Mouse (Mus musculus): ENCODE measurements around the gene Fam193b. TPM values are rescaled to one million over a fixed set of nuclear protein-coding genes. Genes with fewer than 3 reads are reported as not detected.
"Not testable (repeated sequence)": the region's sequence is repeated elsewhere in the genome, so short reads cannot be mapped to it uniquely, and the experiment has no call there.

Gene Fam193b
- polyA plus RNA-seq, 1 experiment = 97.9 TPM

GRCm38 (mm10) chr13:55571977-55572376 is 1.1 kb upstream of the Fam193b start:
- DNase-seq (ENCODE audit: low spot score) = no peak

DNA sequence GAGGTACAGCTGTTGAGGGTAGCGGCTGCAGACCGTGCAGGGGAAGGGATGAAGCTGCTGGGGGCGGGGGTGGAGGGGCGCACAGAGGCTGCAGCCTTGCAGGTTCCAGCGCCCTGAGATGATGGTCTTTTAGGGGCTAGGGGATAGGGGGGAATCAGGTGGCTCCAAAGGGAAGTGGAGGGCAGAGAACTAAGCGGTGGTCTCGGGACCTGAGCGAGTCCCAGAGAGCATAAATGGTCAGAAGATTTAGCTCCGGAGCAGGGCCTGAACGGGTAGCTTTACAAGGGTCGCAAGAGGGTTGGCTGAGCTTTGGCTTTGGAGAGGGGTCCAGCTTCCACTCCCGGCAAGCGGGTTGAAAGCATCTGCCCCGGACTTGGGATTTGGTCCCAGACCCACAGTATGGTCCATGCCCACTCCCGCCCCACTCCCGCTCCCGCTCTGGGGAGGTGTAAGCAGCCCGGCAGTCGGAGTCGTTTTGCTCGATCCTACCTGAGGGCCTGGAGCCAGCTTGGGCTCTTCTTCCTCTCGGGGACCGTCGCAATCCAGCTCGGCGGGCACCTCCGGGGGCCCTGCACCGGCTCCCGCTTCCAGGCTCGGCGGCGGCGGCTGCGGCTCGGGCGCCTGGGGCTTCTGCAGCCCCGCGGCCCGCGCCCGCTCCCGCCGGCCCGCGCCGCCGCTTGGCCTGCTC is 490 bp downstream of the Fam193b start:
- DNase-seq (ENCODE audit: low spot score) = no peak

- no peak for DNase-seq (ENCODE audit: low spot score)
These were observed 1.1 kb downstream of the Fam193b start for GRCm38 (mm10) chr13:55569726-55570285.

GRCm38 (mm10) chr13:55568524-55568923 is 2.4 kb downstream of the Fam193b start:
- not testable (repeated sequence) for DNase-seq (ENCODE audit: low spot score)

GRCm38 (mm10) chr13:55567949-55568348 is 3.0 kb downstream of the Fam193b start:
- DNase-seq (ENCODE audit: low spot score) = no peak

GRCm38 (mm10) chr13:55567001-55567400 is 3.9 kb downstream of the Fam193b start:
- no peak for DNase-seq (ENCODE audit: low spot score)

DNA sequence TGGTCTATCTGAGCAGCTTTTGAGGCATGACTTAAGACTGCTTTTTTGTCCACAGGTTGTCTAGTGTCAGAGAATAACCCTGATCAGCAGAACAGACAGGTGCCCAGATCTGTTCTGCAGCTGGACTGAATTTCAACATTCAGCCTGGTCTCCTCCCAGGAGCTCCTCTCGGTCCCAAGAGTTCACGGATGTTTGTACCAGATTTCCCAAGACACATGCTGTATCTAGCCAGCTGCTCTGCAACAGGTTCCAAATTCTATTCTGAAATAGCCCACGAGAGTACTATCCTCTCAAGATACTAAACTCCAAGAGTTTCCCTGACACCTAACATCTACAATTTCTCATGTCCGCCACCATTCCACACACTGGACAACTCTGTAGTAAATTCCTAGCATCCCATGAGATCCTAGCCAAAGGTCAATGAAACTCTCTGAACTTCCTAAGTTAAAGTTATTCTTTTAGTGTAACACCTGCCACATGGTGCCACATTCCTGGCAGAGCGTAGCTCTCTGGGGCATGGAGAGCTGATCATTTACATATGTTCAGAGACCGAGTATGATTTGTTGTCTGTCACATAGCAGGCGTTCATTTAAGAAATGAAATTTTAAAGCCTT is 7.5 kb downstream of the Fam193b start:
- no peak for DNase-seq (ENCODE audit: low spot score)

DNA sequence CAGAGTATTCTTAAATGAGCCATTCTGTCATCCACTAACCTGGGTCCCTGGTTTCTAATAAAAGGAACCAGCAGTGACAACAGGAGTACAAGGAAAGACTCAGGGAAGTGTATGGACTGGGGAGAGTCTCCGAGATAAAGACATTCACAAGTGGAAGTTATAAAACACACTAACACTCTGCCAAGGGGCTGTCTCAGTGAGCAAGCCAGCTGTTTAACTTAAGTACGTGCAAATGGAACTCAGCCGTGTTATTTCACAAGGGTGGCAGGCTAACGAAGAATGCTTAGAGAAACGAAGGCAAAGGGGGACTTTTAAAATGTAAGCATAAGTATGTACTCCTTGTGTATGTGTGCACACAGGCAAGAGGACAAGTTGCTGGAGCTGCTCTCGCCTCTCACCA is 13.4 kb downstream of the Fam193b start:
- no peak for DNase-seq (ENCODE audit: low spot score)

- no peak for DNase-seq (ENCODE audit: low spot score)
These were observed 15.0 kb downstream of the Fam193b start for GRCm38 (mm10) chr13:55555921-55556320.

- no peak for DNase-seq (ENCODE audit: low spot score)
These were observed 21.9 kb downstream of the Fam193b start for GRCm38 (mm10) chr13:55549061-55549460.

DNA sequence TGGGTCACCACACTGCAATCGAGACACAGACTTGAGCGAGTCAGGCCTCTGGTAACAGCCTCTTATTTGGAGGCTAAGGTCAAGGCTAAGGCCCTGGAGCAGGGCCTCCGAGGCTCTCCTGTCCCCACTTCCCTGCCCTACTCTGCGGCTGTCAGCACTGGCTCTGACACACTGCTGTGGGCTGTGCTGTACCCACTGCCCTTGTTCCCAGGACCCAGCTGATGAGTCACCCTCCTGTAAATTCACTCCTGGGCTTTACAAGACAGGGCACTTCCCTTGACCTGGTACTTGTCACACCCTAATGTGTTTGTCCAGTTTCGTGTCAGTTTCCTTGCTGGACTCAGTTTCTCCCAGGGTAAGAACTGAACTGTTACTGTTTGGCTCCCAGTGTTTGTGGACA is 22.5 kb downstream of the Fam193b start:
- DNase-seq (ENCODE audit: low spot score) = no peak

DNA sequence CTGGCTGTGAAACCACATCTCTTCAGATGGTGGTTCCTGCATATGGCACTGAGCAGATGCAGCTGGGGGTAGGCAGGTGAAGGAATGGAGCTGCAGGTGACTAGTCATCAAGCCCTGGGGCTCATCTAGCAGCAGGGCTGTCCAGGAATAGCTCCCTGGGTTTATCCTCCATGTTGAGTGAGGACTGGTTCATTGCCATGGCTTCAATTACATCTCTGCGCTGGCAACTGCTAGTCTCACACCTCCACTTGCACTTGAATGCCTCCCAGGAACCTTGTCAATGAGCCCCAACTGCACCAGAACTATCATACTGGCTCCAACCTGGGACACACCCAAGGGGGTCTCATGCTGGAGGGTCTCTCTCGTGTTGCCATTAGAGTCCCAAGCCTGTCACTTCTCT is 23.0 kb downstream of the Fam193b start:
- DNase-seq (ENCODE audit: low spot score) = no peak

DNA sequence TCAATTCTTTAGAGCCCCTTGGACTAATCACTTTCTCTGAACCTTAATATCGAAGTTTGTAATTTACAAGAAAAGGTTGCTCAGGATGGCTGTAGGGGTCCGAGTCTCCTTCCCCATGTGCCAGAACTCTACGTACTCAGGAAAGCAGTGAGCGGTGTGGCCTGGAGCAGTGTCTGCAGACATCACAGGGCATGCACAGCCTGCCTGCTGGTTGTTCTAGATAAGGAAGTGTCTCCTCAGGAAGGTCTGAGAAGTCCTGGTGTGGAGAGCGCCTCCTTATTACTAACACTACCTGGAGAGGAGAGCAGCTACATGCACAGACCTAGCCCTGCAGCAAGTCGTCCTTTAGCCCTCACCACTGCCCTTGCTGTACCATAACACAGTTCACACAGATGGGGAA is 26.1 kb downstream of the Fam193b start:
- DNase-seq (ENCODE audit: low spot score) = no peak

DNA sequence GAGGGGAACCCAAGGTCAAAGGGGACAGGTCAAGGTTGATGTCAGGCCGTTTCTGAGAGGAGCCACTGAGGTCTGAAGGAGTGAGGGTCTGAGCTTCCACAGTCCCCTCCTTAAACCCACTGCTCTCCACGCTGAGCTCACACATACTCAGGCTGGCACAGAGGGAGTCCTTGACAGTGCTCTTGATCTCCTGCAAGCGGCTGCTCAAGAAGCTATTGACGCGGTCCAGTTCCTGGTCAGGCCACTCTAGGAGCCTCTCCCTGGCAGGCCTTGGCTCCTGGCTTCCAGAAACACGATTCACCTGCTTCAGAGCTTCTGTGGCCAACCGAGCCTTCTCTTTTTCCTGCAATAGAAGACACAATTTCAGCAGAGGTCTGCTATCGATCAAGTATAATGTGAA is 27.5 kb downstream of the Fam193b start:
- DNase-seq (ENCODE audit: low spot score) = no peak

GRCm38 (mm10) chr13:55542891-55543290 is 28.0 kb downstream of the Fam193b start:
- no peak for DNase-seq (ENCODE audit: low spot score)

DNA sequence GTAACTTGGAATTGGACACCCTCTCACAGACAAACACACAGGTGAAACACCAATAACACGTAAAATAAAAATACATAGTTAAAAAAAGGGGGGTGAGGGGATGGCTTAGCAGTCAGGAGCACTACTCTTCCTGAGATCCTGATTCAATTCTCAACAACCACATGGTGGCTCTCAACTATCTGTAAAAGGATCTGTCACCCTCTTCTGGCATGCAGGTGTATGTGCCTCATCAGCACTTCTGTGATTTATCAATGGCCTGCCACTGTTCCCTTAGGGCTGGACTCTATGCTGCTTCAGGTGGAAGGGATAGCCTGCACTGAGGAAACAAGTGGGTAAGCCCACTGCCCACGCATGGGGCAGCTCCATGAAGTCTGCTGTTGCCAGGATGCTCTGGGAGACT is 30.0 kb downstream of the Fam193b start:
- no peak for DNase-seq (ENCODE audit: low spot score)

DNA sequence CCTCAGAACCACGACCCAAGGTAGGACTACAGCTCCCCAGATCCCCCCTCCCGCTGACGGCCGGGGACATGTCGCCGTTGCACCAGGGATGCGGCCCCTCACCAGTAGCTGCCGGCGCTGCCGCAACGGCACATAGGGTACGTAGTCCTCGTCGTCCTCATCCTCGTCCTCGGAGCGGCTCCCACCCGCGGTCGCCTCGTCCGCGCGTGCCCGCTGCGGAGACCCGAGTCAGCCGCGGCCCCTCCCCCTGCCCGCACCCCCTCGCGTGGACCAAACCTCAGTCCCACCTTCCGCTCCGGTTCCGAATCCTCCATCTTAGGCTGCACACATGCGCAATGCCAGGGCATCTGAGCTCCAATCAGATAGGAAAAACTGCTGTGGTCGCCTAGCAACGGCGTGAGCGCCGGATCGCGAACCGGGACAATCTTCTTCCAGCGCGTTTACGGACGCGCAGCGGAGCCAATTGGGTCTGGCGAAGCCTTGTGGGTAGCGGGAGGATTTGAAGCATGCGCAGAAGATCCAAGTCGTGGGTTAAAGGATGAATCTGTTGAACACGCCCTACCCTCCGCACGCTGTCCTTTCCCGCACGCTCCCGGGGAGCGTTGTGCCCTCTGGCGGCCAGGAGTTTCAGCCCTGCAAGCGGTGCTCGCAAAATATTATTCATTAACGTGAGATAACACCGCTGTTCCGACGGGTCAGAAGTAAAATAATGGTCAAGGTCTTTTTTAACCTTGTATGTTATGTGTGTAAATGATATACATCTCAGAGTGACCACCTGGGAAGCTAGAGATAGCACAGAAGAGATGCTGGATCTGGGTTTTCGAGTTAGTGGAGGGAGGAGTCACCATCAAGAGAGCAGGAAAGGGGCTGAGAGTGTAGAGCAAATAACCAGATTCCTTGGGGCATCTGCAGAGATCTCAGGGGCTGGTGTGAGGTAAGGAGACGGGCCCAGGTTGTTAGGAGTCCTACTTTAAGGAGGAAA is 34.4 kb downstream of the Fam193b start, which contains the start of gene Ddx41:
Gene Ddx41, minus strand, starts transcription at position 465 of the 982 bp plus-strand sequence.
- peak; percentile 99 for DNase-seq (ENCODE audit: low spot score)

DNA sequence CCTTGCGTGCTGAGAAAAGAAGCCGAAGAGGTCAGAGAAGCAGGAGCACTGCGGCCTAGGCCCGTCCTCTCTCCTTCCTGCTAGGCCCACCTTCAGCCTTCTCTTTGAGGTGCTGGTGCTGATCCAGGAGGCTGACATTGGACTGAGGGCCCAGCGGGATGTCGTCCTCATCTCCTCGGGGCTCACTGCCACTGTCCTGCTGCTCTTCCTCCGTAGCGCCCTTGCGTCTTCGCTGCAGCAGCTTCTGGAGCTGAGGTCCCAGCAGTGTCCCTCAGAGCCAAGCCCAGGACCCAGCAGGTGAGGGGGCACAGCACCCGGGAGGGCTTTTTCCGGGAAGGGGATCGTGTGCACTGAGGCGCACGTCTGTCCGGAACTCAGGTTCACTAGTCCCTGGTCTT is 35.1 kb downstream of the Fam193b start:
- no peak for DNase-seq (ENCODE audit: low spot score)

GRCm38 (mm10) chr13:55535191-55535590 is 35.7 kb downstream of the Fam193b start:
- DNase-seq (ENCODE audit: low spot score) = no peak

- no peak for DNase-seq (ENCODE audit: low spot score)
These were observed 41.6 kb downstream of the Fam193b start, which contains the start of gene Dok3 for GRCm38 (mm10) chr13:55529198-55529915. Dok3 (minus strand) TSS chr13:55529296.
